Mouse (Mus musculus) adrenal gland, adult 18-20 months (tissue): ENCODE measurements around the gene Olfr598. TPM values are rescaled to one million over a fixed set of nuclear protein-coding genes. Genes with fewer than 3 reads are reported as not detected.
"Not testable (repeated sequence)": the region's sequence is repeated elsewhere in the genome, so short reads cannot be mapped to it uniquely, and the experiment has no call there.

Source experiments
- DNase-seq, 2 experiments: peaks; one replicate each; pipeline ENCODE4 v3.0.0; 2021 to 2022; ENCODE audit warnings: low spot score in 2 of 2
- long read RNA-seq, 2 experiments: library from polyadenylated mRNA; stranded (forward); transcript quantifications; one replicate each; pipeline ENCODE4 v2.0.0; 2021
- total RNA-seq, 2 experiments: library from RNA; stranded (reverse); gene quantifications; 1 replicate in 1 of 2; 2 replicates in 1 of 2; pipeline ENCODE4 v1.2.3; 2021

Olfr598 gene
- total RNA-seq, result not detected
- long read RNA-seq, experiment 1, result 0 reads
- long read RNA-seq, experiment 2, result 0 reads

GRCm38 (mm10) chr7:103323268-103323667 lies at the start of gene Olfr598:
Gene Olfr598, plus strand, starts transcription at chr7:103323568.
- no peak for DNase-seq

- DNase-seq, result not testable (repeated sequence)
These were observed 18.0 kb upstream of the Olfr598 start, which contains the start of gene Olfr596 for GRCm38 (mm10) chr7:103305348-103305747. Gene Olfr596, plus strand, starts transcription at chr7:103305648.

DNA sequence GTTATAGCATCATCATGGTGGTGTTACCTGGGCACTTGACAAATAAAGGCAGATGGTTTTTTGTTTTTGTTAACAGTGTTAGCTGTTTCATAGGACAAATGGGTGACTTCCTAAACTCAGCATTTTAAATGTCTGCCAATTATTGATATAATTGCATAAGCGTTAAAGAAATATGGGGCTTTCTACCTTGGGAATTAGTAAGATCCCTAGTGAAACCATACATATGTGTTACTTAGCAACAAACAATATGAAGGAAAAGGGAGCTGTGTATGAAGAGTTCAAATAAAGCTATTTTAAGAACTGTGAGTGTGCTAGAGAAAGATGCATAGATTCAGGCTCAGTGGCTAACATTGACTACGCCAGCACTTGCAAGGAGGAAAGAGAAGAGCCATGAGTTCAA lies 7.4 kb upstream of the Olfr598 start, which contains the start of gene Olfr597:
Gene Olfr597 (plus strand): TSS at position 301 of the 400 bp plus-strand sequence.
- DNase-seq, result not testable (repeated sequence)

- DNase-seq, result no peak
These were observed 12.2 kb downstream of the Olfr598 start, which contains the start of gene Olfr599 for GRCm38 (mm10) chr7:103335617-103336016. Gene Olfr599, plus strand, starts transcription at chr7:103335917.

GRCm38 (mm10) chr7:103349569-103349968 lies 26.2 kb downstream of the Olfr598 start, which contains the start of gene Olfr600:
Gene Olfr600, minus strand, starts transcription at chr7:103349669.
- no peak for DNase-seq

DNA sequence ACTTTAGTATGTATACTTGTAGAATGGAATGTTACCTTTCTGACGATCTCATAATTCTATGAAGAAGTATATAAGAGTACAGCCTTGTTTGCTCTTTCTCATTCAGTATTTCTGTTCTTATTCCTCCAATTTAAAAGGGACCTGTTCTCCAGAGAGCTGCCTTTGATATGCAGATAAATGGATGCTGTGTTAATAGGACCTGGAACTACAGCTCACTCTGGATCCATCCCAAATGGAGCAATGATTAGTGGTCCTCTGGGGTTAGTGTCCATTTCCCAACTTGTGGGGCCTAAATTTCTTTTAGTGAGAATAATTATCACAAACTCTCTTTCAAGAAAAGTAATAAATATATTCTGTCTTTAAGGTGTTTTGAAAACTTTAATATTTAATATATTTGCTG lies 39.2 kb downstream of the Olfr598 start, which contains the start of gene Olfr601:
Gene Olfr601 (minus strand): TSS at position 101 of the 400 bp plus-strand sequence.
- no peak for DNase-seq

Other genes with a start within 250 kb of the Olfr598 start
- not detected for gene Olfr584, start 241.7 kb upstream of the Olfr598 start, total RNA-seq
- not detected for gene Olfr585, start 225.8 kb upstream of the Olfr598 start, total RNA-seq
- not detected for gene Olfr586, start 197.9 kb upstream of the Olfr598 start, total RNA-seq
- not detected for gene Olfr588-ps1, start 182.7 kb upstream of the Olfr598 start, total RNA-seq
- not detected for gene Olfr589, start 167.2 kb upstream of the Olfr598 start, total RNA-seq
- gene Olfr591, start 145.2 kb upstream of the Olfr598 start, total RNA-seq, result not detected
- not detected for gene Olfr592, start 138.8 kb upstream of the Olfr598 start, total RNA-seq
- gene Olfr593, start 111.7 kb upstream of the Olfr598 start, total RNA-seq, result not detected
- not detected for gene Olfr594, start 106.6 kb upstream of the Olfr598 start, total RNA-seq
- gene Usp17ld, start 71.1 kb upstream of the Olfr598 start, total RNA-seq, result not detected
- gene Olfr596, start 17.9 kb upstream of the Olfr598 start, total RNA-seq, result not detected
- gene Olfr597, start 7.3 kb upstream of the Olfr598 start, total RNA-seq, result not detected
- gene Olfr599, start 12.3 kb downstream of the Olfr598 start, total RNA-seq, result not detected
- not detected for gene Olfr600, start 26.1 kb downstream of the Olfr598 start, total RNA-seq
- gene Olfr601, start 39.1 kb downstream of the Olfr598 start, total RNA-seq, result not detected
- gene Olfr603, start 62.6 kb downstream of the Olfr598 start, total RNA-seq, result not detected
- gene Usp17lc, start 91.5 kb downstream of the Olfr598 start, total RNA-seq, result not detected
- not detected for gene Olfr605, start 121.9 kb downstream of the Olfr598 start, total RNA-seq
- not detected for gene Olfr606, start 125.5 kb downstream of the Olfr598 start, total RNA-seq
- gene Olfr607, start 140.6 kb downstream of the Olfr598 start, total RNA-seq, result not detected
- gene Olfr608, start 146.3 kb downstream of the Olfr598 start, total RNA-seq, result not detected
- gene Olfr609, start 174.5 kb downstream of the Olfr598 start, total RNA-seq, result not detected
- gene Olfr610, start 188.6 kb downstream of the Olfr598 start, total RNA-seq, result not detected
- gene Olfr611, start 197.3 kb downstream of the Olfr598 start, total RNA-seq, result not detected
- gene Olfr612, start 219.1 kb downstream of the Olfr598 start, total RNA-seq, result not detected
- gene Olfr613, start 224.5 kb downstream of the Olfr598 start, total RNA-seq, result not detected
- gene Olfr615, start 232.5 kb downstream of the Olfr598 start, total RNA-seq, result not detected
- not detected for gene Olfr616, start 245.6 kb downstream of the Olfr598 start, total RNA-seq
- gene Olfr617, start 249.5 kb downstream of the Olfr598 start, total RNA-seq, result not detected